Mouse (Mus musculus): Measurements from ENCODE around the gene Cxcl14. TPM values are rescaled to one million over a fixed set of nuclear protein-coding genes. Genes with fewer than 3 reads are reported as not detected.

Gene Cxcl14
- polyA plus RNA-seq (2015; fragmentation: Nextera tagmentation; extraction: Ambion mirVana), result 6.2 and 19.7 TPM in 2 replicates

DNA sequence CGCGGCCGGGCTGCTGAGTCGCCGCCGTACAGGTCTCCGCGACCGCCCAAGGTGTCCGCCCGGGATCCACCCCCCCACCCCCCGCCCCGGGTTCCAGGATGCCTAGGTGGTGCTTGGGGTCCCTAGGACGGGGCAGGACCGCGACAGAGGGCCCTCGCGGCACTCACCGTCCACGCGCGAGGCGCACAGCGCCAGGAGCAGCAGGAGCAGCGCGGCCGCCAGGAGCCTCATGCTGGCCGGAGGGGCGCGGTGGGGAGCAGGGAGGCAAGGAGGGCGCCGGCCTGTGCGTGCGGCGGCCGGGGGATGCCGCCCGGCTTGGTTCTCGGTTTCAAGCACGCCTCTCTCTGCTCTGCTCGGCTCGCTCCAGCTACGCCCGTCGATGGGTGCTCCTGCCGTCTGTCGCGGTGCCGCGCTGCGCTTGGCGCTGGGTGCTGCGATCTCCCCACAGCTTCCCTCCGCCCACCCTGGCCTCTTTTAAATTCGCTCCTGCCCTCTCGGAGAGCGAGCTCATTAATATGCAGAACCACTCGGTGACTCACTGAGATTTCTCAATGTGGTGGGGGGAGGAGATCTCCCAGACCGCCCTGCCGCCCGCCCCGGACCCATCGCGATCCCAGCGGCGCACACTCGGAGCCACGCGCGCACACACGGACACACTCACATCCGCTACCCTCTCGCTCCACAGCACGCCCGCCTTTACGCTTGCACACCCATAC is at the start of gene Cxcl14:
Gene Cxcl14 (minus strand): TSS at position 609 of the 716 bp plus-strand sequence.
- H3K27me3 ChIP-seq, result peaks cover 62% of the 10 kb centered on the region
- under 1% methylated on average over 73 of the region's 76 CpGs for WGBS

GRCm38 (mm10) chr13:56344355-56344754 is 48.0 kb upstream of the Cxcl14 start:
- Histone ChIP-seq H3K9me3 (no peaks in the 10 kb centered on the region), H3K9ac (no peak overlapping the region), H3K4me3 (no peak overlapping the region), H3K27ac (replicated peaks) (no peak overlapping the region), H3K4me1 (replicated peaks) (no peaks in the 10 kb centered on the region), H3K27me3 (no peaks in the 10 kb centered on the region), H3K36me3 (no peaks in the 10 kb centered on the region), H3K4me2 (no peak overlapping the region)
- no peak for ATAC-seq (ENCODE audit: low FRiP score, low read depth)
- WGBS, result 85% methylated on average over 12 of the region's 12 CpGs

More for the DNA sequence above, at the start of gene Cxcl14:
- H3K9me3 ChIP-seq, result no peaks in the 10 kb centered on the region
- H3K4me3 ChIP-seq, result peak within 1 kb of the TSS; percentile 40
- H3K4me2 ChIP-seq, result peak within 1 kb of the TSS; percentile 67
- peaks cover 20% of the 10 kb centered on the region for H3K4me1 ChIP-seq (replicated peaks)
- H3K27ac ChIP-seq (replicated peaks), result no peak within 1 kb of the TSS
- H3K36me3 ChIP-seq, result no peaks in the 10 kb centered on the region
- peak; percentile 51 for ATAC-seq (ENCODE audit: low FRiP score, low read depth)
- peak within 1 kb of the TSS; percentile 41 for H3K9ac ChIP-seq

DNA sequence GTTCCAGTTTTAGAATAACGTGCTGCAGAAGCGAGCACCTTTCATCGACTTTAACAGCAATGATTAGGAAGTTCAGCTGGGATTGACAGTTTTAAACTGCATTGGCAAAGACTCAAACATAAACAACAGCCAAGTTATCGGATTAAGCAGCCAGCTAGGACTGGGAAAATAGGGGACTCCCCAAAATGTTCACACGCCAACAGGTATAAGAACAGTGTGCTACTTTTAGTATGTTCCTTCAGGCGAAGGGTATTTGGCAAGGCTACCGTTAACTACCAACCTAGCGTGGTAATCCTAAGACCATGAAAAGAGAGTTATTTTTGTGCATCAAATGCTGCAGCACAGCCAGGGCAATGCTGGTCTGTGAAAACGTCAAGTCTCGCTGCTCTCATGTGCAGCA is 46.1 kb upstream of the Cxcl14 start:
- Histone ChIP-seq H3K4me3 (no peak overlapping the region), H3K27ac (replicated peaks) (no peak overlapping the region), H3K4me2 (no peak overlapping the region), H3K9ac (no peak overlapping the region), H3K4me1 (replicated peaks) (no peaks in the 10 kb centered on the region), H3K36me3 (no peaks in the 10 kb centered on the region), H3K9me3 (no peaks in the 10 kb centered on the region), H3K27me3 (no peaks in the 10 kb centered on the region)
- no peak for ATAC-seq (ENCODE audit: low FRiP score, low read depth)
- WGBS, result 79% methylated on average over 10 of the region's 10 CpGs

GRCm38 (mm10) chr13:56340513-56340912 is 44.2 kb upstream of the Cxcl14 start:
- Histone ChIP-seq H3K4me3 (no peak overlapping the region), H3K9me3 (no peaks in the 10 kb centered on the region), H3K27me3 (no peaks in the 10 kb centered on the region), H3K4me1 (replicated peaks) (no peaks in the 10 kb centered on the region), H3K9ac (no peak overlapping the region), H3K36me3 (no peaks in the 10 kb centered on the region), H3K4me2 (no peak overlapping the region), H3K27ac (replicated peaks) (no peak overlapping the region)
- WGBS, result 82% methylated on average over 13 of the region's 13 CpGs
- no peak for ATAC-seq (ENCODE audit: low FRiP score, low read depth)

DNA sequence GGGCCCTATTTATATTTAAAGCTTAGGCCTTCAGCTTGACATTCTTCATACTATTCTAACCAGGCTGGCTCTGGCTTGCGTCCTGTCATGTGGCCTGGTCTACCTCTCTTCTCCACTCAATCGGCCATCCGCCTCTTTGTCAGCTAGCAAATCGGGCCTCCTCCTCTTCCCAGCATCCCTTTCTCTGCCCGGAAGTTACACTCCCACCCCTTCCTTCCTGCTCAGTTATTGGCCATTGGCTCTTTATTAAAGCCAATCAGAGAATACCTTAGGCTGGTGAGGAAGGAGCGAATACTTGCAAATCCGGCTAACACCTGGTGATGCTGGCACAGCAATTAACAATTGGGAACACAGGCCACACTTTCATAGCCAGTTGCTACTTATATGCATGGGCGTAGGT is 43.5 kb upstream of the Cxcl14 start:
- no peak for ATAC-seq (ENCODE audit: low FRiP score, low read depth)
- Histone ChIP-seq H3K4me1 (replicated peaks) (peaks cover 4% of the 10 kb centered on the region; the same call in 1 of the 2 replicates), H3K27ac (replicated peaks) (no peak overlapping the region), H3K27me3 (no peaks in the 10 kb centered on the region), H3K4me3 (no peak overlapping the region), H3K36me3 (no peaks in the 10 kb centered on the region), H3K4me2 (no peak overlapping the region), H3K9me3 (no peaks in the 10 kb centered on the region), H3K9ac (no peak overlapping the region)
- WGBS, result 89% methylated on average over 8 of the region's 8 CpGs

DNA sequence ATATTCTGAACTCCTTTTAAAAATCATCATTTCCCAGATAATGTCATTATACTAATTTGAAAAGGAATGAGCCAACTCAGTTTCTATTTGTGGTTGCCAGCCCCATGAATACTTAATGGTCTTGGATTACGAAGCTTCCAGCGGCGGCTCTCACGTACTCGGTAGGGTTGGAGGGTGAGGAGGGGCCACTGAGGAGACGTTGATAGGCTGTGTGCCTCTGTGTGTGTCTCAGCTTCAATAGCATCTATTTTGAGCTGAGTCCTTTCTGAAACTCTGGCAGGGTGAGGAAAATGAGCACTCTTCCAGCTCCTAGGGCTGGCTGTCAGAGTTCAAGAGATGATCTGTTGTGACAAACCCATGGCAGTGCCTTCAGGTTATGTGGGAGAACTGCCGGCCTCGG is 40.6 kb upstream of the Cxcl14 start:
- H3K4me1 ChIP-seq (replicated peaks), result peaks cover 5% of the 10 kb centered on the region; the same call in 1 of the 2 replicates
- H3K4me3 ChIP-seq, result no peak overlapping the region
- H3K9me3 ChIP-seq, result no peaks in the 10 kb centered on the region
- no peaks in the 10 kb centered on the region for H3K36me3 ChIP-seq
- no peak for ATAC-seq (ENCODE audit: low FRiP score, low read depth)
- no peaks in the 10 kb centered on the region for H3K27me3 ChIP-seq
- no peak overlapping the region for H3K4me2 ChIP-seq
- no peak overlapping the region for H3K27ac ChIP-seq (replicated peaks)
- H3K9ac ChIP-seq, result no peak overlapping the region
- 33% methylated on average over 8 of the region's 8 CpGs for WGBS

DNA sequence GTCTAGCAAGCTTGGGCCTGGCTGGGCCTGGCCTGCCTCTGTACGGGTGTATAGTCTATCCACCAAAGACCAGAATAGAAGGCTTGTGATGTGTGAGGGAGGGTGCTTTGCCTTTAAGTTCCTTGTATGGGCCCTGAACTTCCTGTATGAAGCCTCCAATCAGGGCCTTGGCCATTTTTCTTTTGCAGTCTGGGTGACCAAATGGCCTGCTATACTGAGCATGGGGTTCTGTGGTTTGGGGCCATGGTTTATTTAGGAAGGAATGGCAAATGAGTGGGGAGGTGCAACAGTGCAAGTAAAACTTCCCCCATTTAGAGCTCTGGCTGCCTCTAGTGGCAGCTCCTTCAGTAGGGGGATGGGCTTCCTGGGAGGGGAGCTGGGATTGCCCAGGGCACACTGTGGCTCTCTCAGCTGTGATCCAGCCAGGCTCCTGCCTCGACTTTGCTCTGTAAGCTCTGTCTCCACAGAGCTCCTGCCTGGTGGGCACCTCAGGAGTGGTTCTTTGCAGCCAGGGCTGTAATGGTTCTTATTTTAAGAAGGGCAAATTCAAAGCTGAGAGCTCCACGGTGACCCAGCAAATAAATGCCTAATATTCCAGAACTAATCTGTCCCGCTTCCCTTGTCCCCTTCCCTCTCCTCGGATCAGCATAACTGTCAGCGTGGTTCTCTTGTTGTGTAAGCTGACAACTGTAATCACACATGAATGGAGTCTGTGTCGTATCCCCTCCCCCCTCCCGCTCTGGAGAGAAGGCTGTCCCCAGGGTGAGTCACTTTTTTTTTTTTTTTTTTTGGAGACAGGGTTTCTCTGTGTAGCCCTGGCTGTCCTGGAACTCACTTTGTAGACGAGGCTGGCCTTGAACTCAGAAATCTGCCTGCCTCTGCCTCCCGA is 38.7 kb upstream of the Cxcl14 start:
- H3K27ac ChIP-seq (replicated peaks), result no peak overlapping the region
- 47% methylated on average over 10 of the region's 10 CpGs for WGBS
- no peak overlapping the region for H3K4me3 ChIP-seq
- no peaks in the 10 kb centered on the region for H3K9me3 ChIP-seq
- no peak overlapping the region for H3K4me2 ChIP-seq
- ATAC-seq (ENCODE audit: low FRiP score, low read depth), result no peak
- peaks cover 17% of the 10 kb centered on the region; the same call in 1 of the 2 replicates for H3K4me1 ChIP-seq (replicated peaks)
- no peaks in the 10 kb centered on the region for H3K36me3 ChIP-seq
- H3K27me3 ChIP-seq, result no peaks in the 10 kb centered on the region
- H3K9ac ChIP-seq, result no peak overlapping the region

- Histone ChIP-seq H3K9me3 (no peaks in the 10 kb centered on the region), H3K4me1 (replicated peaks) (peaks cover 18% of the 10 kb centered on the region; the same call in 1 of the 2 replicates), H3K27ac (replicated peaks) (no peak overlapping the region), H3K27me3 (no peaks in the 10 kb centered on the region), H3K4me3 (no peak overlapping the region), H3K4me2 (no peak overlapping the region), H3K9ac (no peak overlapping the region), H3K36me3 (no peaks in the 10 kb centered on the region)
- 86% methylated on average over 8 of the region's 8 CpGs for WGBS
- no peak for ATAC-seq (ENCODE audit: low FRiP score, low read depth)
Observed at GRCm38 (mm10) chr13:56334236-56334635, 37.9 kb upstream of the Cxcl14 start.

DNA sequence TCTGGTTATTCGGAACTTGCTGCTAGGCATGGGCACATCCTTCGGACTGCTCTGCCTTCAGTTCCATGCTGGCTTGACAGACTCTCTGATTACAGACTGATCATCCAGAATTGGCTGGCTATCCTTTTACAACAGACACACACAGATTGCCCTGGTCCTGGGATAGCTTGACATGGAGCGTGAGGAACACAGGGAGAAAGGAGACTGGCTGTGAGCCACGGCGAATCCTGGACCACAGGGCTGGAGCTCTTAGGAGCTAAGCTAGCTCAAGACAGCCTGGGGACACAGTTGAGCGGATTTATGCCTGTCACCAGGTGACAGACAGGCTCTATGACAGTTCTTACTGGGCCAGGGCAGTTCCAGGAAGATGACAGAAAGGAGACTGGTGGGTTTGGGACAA is 36.0 kb upstream of the Cxcl14 start:
- Histone ChIP-seq H3K4me3 (no peak overlapping the region), H3K27ac (replicated peaks) (no peak overlapping the region), H3K36me3 (no peaks in the 10 kb centered on the region), H3K9me3 (no peaks in the 10 kb centered on the region), H3K9ac (no peak overlapping the region), H3K4me1 (replicated peaks) (peaks cover 18% of the 10 kb centered on the region; the same call in 1 of the 2 replicates), H3K4me2 (no peak overlapping the region), H3K27me3 (no peaks in the 10 kb centered on the region)
- 81% methylated on average over 6 of the region's 6 CpGs for WGBS
- ATAC-seq (ENCODE audit: low FRiP score, low read depth), result no peak

GRCm38 (mm10) chr13:56330603-56331455 is 34.5 kb upstream of the Cxcl14 start:
- no peak overlapping the region for H3K27ac ChIP-seq (replicated peaks)
- peaks cover 18% of the 10 kb centered on the region; the same call in 1 of the 2 replicates for H3K4me1 ChIP-seq (replicated peaks)
- H3K9me3 ChIP-seq, result no peaks in the 10 kb centered on the region
- no peak overlapping the region for H3K4me3 ChIP-seq
- no peaks in the 10 kb centered on the region for H3K36me3 ChIP-seq
- H3K27me3 ChIP-seq, result no peaks in the 10 kb centered on the region
- no peak overlapping the region for H3K4me2 ChIP-seq
- ATAC-seq (ENCODE audit: low FRiP score, low read depth), result no peak
- 67% methylated on average over 10 of the region's 10 CpGs for WGBS
- H3K9ac ChIP-seq, result no peak overlapping the region

GRCm38 (mm10) chr13:56329769-56330168 is 33.4 kb upstream of the Cxcl14 start:
- WGBS, result 44% methylated on average over 6 of the region's 6 CpGs
- Histone ChIP-seq H3K9ac (no peak overlapping the region), H3K4me1 (replicated peaks) (0 out of 2 replicates have a peak, but pooled peaks cover 14% of the 10 kb centered on the region), H3K4me2 (no peak overlapping the region), H3K36me3 (no peaks in the 10 kb centered on the region), H3K4me3 (no peak overlapping the region), H3K9me3 (no peaks in the 10 kb centered on the region), H3K27ac (replicated peaks) (no peak overlapping the region), H3K27me3 (no peaks in the 10 kb centered on the region)
- peak; percentile 84 for ATAC-seq (ENCODE audit: low FRiP score, low read depth)

Measured in hindbrain, embryonic 15.5 days (tissue).